Mouse (Mus musculus): ENCODE measurements at regions not wholly inside any gene's neighbourhood (a gene's known extent, or its start where the extent isn't known, plus 50 kb on each side); places are given as distances from the start of the nearest gene placed in this dataset.

- TF ChIP-seq CTCF (IDR thresholded peaks at IDR 0.05) (no peak), EP300 (IDR thresholded peaks at IDR 0.05) (no peak)
Measured at GRCm38 (mm10) chr3:60898720-60899119, 103.9 kb upstream of the P2ry1 start.
